ENCODE assay signal across 7 mouse cellular contexts in genomic region chr10:63429380-63429779, GRCm38 (mm10). TPM values are rescaled to one million over a fixed set of nuclear protein-coding genes. Genes with fewer than 3 reads are reported as not detected.
DNase-seq lines count a peak whose midpoint lies in the region; ATAC-seq and TF ChIP-seq lines count a peak whose summit lies in the region.

No protein-coding gene starts in this region.

- ATAC-seq in intestine, postnatal 0 days: peak; percentile 93
- ATAC-seq in midbrain, embryonic 12.5 days (ENCODE audit: low FRiP score, low read depth): peak; percentile 90

- TF ChIP-seq POLR2A in small intestine, adult 2 months (IDR thresholded peaks at IDR 0.05; ENCODE audit: low read depth, low read length): no peak; the same call in 1 of the 2 replicates

- peak overlapping the region; percentile 93 for H3K27ac ChIP-seq in embryonic facial prominence, embryonic 10.5 days (replicated peaks)
- H3K27ac ChIP-seq in intestine, postnatal 0 days (ENCODE audit: low read depth, low read length): peak overlapping the region; percentile 66
- peak overlapping the region; percentile 69 for H3K27ac ChIP-seq in midbrain, embryonic 12.5 days (replicated peaks)
- peak overlapping the region; percentile 29 for H3K27ac ChIP-seq in small intestine, adult 2 months (ENCODE audit: insufficient read depth, low read depth, low read length)

- H3K9me3 ChIP-seq in embryonic facial prominence, embryonic 10.5 days: no peaks in the 10 kb centered on the region
- no peaks in the 10 kb centered on the region for H3K9me3 ChIP-seq in intestine, postnatal 0 days (ENCODE audit: control insufficient read depth)
- no peaks in the 10 kb centered on the region for H3K9me3 ChIP-seq in midbrain, embryonic 12.5 days

- no peak for TF ChIP-seq CTCF in intestine, postnatal 0 days (IDR thresholded peaks at IDR 0.05; ENCODE audit: low read depth)
- TF ChIP-seq CTCF in small intestine, adult 2 months (IDR thresholded peaks at IDR 0.05; ENCODE audit: extremely low read depth, insufficient read length, insufficient replicate concordance, low read depth, low read length): no peak

- DNase-seq in adrenal gland, postnatal 10 days: peak; percentile 100
- peak; percentile 98 for DNase-seq in embryonic facial prominence, embryonic 10.5 days (ENCODE audit: low spot score)
- peak; percentile 58 for DNase-seq in gonadal fat pad, adult 2 months (ENCODE audit: low read depth)
- DNase-seq in left cerebral cortex, postnatal 4 days: peak; percentile 96

- peak overlapping the region; percentile 66 for H3K4me2 ChIP-seq in intestine, postnatal 0 days (replicated peaks; ENCODE audit: low read depth)
- H3K4me2 ChIP-seq in midbrain, embryonic 12.5 days (replicated peaks): peak overlapping the region; percentile 69

- under 1% methylated on average over 34 of the region's 34 CpGs for WGBS in embryonic facial prominence, embryonic 10.5 days
- WGBS in intestine, postnatal 0 days: under 1% methylated on average over 33 of the region's 34 CpGs
- WGBS in midbrain, embryonic 12.5 days: under 1% methylated on average over 34 of the region's 34 CpGs
- under 1% methylated on average over 34 of the region's 34 CpGs for WGBS in small intestine, adult 2 months

- H3K9ac ChIP-seq in intestine, postnatal 0 days (ENCODE audit: low read depth, low read length): peak overlapping the region; percentile 71
- peak overlapping the region; percentile 57 for H3K9ac ChIP-seq in midbrain, embryonic 12.5 days (replicated peaks)

- H3K4me3 ChIP-seq in embryonic facial prominence, embryonic 10.5 days: peak overlapping the region; percentile 78
- H3K4me3 ChIP-seq in intestine, postnatal 0 days (ENCODE audit: low read depth, low read length): peak overlapping the region; percentile 96
- peak overlapping the region; percentile 79 for H3K4me3 ChIP-seq in midbrain, embryonic 12.5 days
- peak overlapping the region; percentile 93 for H3K4me3 ChIP-seq in small intestine, adult 2 months (ENCODE audit: low read depth, low read length)

- peaks cover 13% of the 10 kb centered on the region for H3K4me1 ChIP-seq in embryonic facial prominence, embryonic 10.5 days
- no peaks in the 10 kb centered on the region for H3K4me1 ChIP-seq in intestine, postnatal 0 days (replicated peaks; ENCODE audit: control insufficient read depth, insufficient read depth, low read length)
- no peaks in the 10 kb centered on the region for H3K4me1 ChIP-seq in midbrain, embryonic 12.5 days
- no peaks in the 10 kb centered on the region for H3K4me1 ChIP-seq in small intestine, adult 2 months (ENCODE audit: control insufficient read depth, insufficient read depth, insufficient read length, low read length)

- H3K36me3 ChIP-seq in embryonic facial prominence, embryonic 10.5 days (replicated peaks): no peaks in the 10 kb centered on the region
- no peaks in the 10 kb centered on the region for H3K36me3 ChIP-seq in intestine, postnatal 0 days (ENCODE audit: control insufficient read depth, insufficient read depth)
- no peaks in the 10 kb centered on the region for H3K36me3 ChIP-seq in midbrain, embryonic 12.5 days
- H3K36me3 ChIP-seq in small intestine, adult 2 months (ENCODE audit: control insufficient read depth, insufficient read depth, low read length): no peaks in the 10 kb centered on the region

- intact Hi-C loops in left cerebral cortex, postnatal 4 days (cut with DNase I): no loop called here

- H3K27me3 ChIP-seq in embryonic facial prominence, embryonic 10.5 days (replicated peaks; ENCODE audit: low read depth, poor library complexity, severe bottlenecking): no peaks in the 10 kb centered on the region
- no peaks in the 10 kb centered on the region for H3K27me3 ChIP-seq in intestine, postnatal 0 days (replicated peaks; ENCODE audit: control insufficient read depth, insufficient read depth, low read length)
- H3K27me3 ChIP-seq in midbrain, embryonic 12.5 days: no peaks in the 10 kb centered on the region
- no peaks in the 10 kb centered on the region for H3K27me3 ChIP-seq in small intestine, adult 2 months (ENCODE audit: control insufficient read depth, insufficient read depth, low read length)

RNA-seq across cellular contexts. Expression of gene Ctnna3, which starts 0.5 kb away (rescaled TPM):
- total RNA-seq in adrenal gland, postnatal 10 days (2021): 1 to 10 TPM; 2.1 to 3.5 TPM
- polyA plus RNA-seq in embryonic facial prominence, embryonic 10.5 days (2016; fragmentation: Nextera tagmentation; extraction: Ambion mirVana): 0.10 and 0.22 TPM in 2 replicates
- polyA plus RNA-seq in gonadal fat pad, adult 2 months (2012; rRNA removed): 0.32 and 0.50 TPM in 2 replicates
- polyA plus RNA-seq in intestine, postnatal 0 days (2015; fragmentation: Nextera tagmentation; extraction: Ambion mirVana): 0.33 and 0.55 TPM in 2 replicates
- total RNA-seq in left cerebral cortex, postnatal 4 days (2021): under 1 TPM; 0.66 to 0.90 TPM
- 0.07 TPM in 1 of 2 replicates, not detected in the other for polyA plus RNA-seq in midbrain, embryonic 12.5 days (2016; fragmentation: Nextera tagmentation; extraction: Ambion mirVana)
- polyA plus RNA-seq in small intestine, adult 2 months (2012; rRNA removed): 0.06 and 0.14 TPM in 2 replicates

RNA-seq across cellular contexts. Expression of gene Gm7075, which starts 7.8 kb away (rescaled TPM):
- total RNA-seq in adrenal gland, postnatal 10 days (2021): not detected
- not detected in 2 replicates for polyA plus RNA-seq in embryonic facial prominence, embryonic 10.5 days (2016; fragmentation: Nextera tagmentation; extraction: Ambion mirVana)
- polyA plus RNA-seq in gonadal fat pad, adult 2 months (2012; rRNA removed): not detected in 2 replicates
- not detected in 2 replicates for polyA plus RNA-seq in intestine, postnatal 0 days (2015; fragmentation: Nextera tagmentation; extraction: Ambion mirVana)
- not detected for total RNA-seq in left cerebral cortex, postnatal 4 days (2021)
- polyA plus RNA-seq in midbrain, embryonic 12.5 days (2016; fragmentation: Nextera tagmentation; extraction: Ambion mirVana): not detected in 2 replicates
- polyA plus RNA-seq in small intestine, adult 2 months (2012; rRNA removed): not detected in 2 replicates

RNA-seq across cellular contexts. Expression of gene Dnajc12, which starts 47.1 kb away (rescaled TPM):
- total RNA-seq in adrenal gland, postnatal 10 days (2021): 10 to 100 TPM; 14.6 to 15.9 TPM
- polyA plus RNA-seq in embryonic facial prominence, embryonic 10.5 days (2016; fragmentation: Nextera tagmentation; extraction: Ambion mirVana): 8.7 and 9.4 TPM in 2 replicates
- 2.3 and 2.8 TPM in 2 replicates for polyA plus RNA-seq in gonadal fat pad, adult 2 months (2012; rRNA removed)
- polyA plus RNA-seq in intestine, postnatal 0 days (2015; fragmentation: Nextera tagmentation; extraction: Ambion mirVana): 5.3 and 6.4 TPM in 2 replicates
- 1 to 10 TPM; 5.5 to 6.9 TPM for total RNA-seq in left cerebral cortex, postnatal 4 days (2021)
- 14.2 and 14.8 TPM in 2 replicates for polyA plus RNA-seq in midbrain, embryonic 12.5 days (2016; fragmentation: Nextera tagmentation; extraction: Ambion mirVana)
- 0.15 and 0.22 TPM in 2 replicates for polyA plus RNA-seq in small intestine, adult 2 months (2012; rRNA removed)

RNA-seq across cellular contexts. Expression of gene Sirt1, which starts 47.9 kb away (rescaled TPM):
- total RNA-seq in adrenal gland, postnatal 10 days (2021): 10 to 100 TPM; 17.3 to 17.5 TPM
- 6.3 and 6.4 TPM in 2 replicates for polyA plus RNA-seq in embryonic facial prominence, embryonic 10.5 days (2016; fragmentation: Nextera tagmentation; extraction: Ambion mirVana)
- polyA plus RNA-seq in gonadal fat pad, adult 2 months (2012; rRNA removed): 3.8 and 4.1 TPM in 2 replicates
- polyA plus RNA-seq in intestine, postnatal 0 days (2015; fragmentation: Nextera tagmentation; extraction: Ambion mirVana): 3.9 and 5.2 TPM in 2 replicates
- 10 to 100 TPM; 14.9 to 17.5 TPM for total RNA-seq in left cerebral cortex, postnatal 4 days (2021)
- polyA plus RNA-seq in midbrain, embryonic 12.5 days (2016; fragmentation: Nextera tagmentation; extraction: Ambion mirVana): 5.8 and 6.3 TPM in 2 replicates
- 1.7 and 4.6 TPM in 2 replicates for polyA plus RNA-seq in small intestine, adult 2 months (2012; rRNA removed)

Comparison
In these comparisons a context has a peak if more than half of its experiments do, and no peak if none do; other contexts are left out.
1. Peak in every context shown above with its lines: DNase-seq, ATAC-seq, H3K4me3 ChIP-seq and H3K27ac ChIP-seq.
2. H3K27ac ChIP-seq: peak in every context shown above with its lines; median percentile 93 in embryonic facial prominence, embryonic 10.5 days; 69 in midbrain, embryonic 12.5 days; 66 in intestine, postnatal 0 days; 29 in small intestine, adult 2 months.